Mouse (Mus musculus): ENCODE measurements around the gene Ier5l. TPM values are rescaled to one million over a fixed set of nuclear protein-coding genes. Genes with fewer than 3 reads are reported as not detected.

The Ier5l gene
- total and polyA plus RNA-seq, 3 experiments, result 0.06 TPM; not detected in 2

DNA sequence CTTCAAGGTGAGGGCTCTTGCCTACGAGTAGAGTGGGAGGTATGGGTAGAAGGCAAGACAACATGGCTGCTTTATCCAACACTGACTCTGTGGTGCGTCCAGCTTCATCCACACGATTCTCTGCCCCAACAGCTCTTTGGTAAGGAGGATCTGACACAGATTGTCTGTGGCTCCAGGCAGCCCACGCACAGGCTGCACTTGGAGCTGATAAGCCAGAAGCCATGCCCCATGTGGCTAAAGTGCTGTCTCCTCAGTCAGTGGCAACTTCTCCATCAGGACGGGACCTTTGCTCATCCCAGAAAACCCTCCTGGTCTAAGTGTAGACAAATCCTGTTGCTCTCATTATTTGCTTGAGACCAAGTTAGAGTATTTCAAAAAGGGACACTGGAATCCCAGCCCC is 19.4 kb downstream of the Ier5l start:
- peaks cover 0 to 9% of the 10 kb centered on the region in 2 experiments; a peak in 3 of 4 replicates for H3K4me1 ChIP-seq (ENCODE audit: control insufficient read depth in 1 of 2, insufficient read depth in 2 of 2, low read length in 2 of 2)
- no peaks in the 10 kb centered on the region for H3K27me3 ChIP-seq (ENCODE audit: control insufficient read depth in 1 of 2, insufficient read depth in 2 of 2, low read length in 2 of 2)
- H3K9ac ChIP-seq (ENCODE audit: control insufficient read depth, low read depth, low read length, poor library complexity, severe bottlenecking), result no peak overlapping the region
- peak; percentile 54 for DNase-seq (ENCODE audit: low read depth, low spot score)
- no peak overlapping the region for H3K4me3 ChIP-seq (ENCODE audit: control insufficient read depth in 1 of 2, insufficient read depth in 1 of 2, low read depth in 2 of 2, low read length in 2 of 2)
- H3K79me2 ChIP-seq (ENCODE audit: control insufficient read depth, insufficient read depth, low read length, poor library complexity), result no peaks in the 10 kb centered on the region
- H3K27ac ChIP-seq (ENCODE audit: control insufficient read depth, low read depth, low read length), result no peak overlapping the region
- H3K36me3 ChIP-seq (ENCODE audit: control insufficient read depth in 1 of 2, insufficient read depth in 2 of 2, low read length in 2 of 2), result peaks cover 0 to 5% of the 10 kb centered on the region in 2 experiments; a peak in 3 of 4 replicates
- H3K9me3 ChIP-seq (replicated peaks; ENCODE audit: insufficient read depth, low read length), result no peaks in the 10 kb centered on the region
- TF ChIP-seq HCFC1 (IDR thresholded peaks at IDR 0.05; ENCODE audit: low read depth, low read length) (no peak), UBTF (IDR thresholded peaks at IDR 0.05; ENCODE audit: borderline replicate concordance, insufficient read depth, low read depth, low read length) (no peak), RCOR1 (IDR thresholded peaks at IDR 0.05; ENCODE audit: low read depth, low read length) (peak; percentile 77; the same call in 1 of the 2 replicates), ZKSCAN1 (IDR thresholded peaks at IDR 0.05; ENCODE audit: low read depth, low read length) (no peak), CHD2 (IDR thresholded peaks at IDR 0.05; ENCODE audit: low read length) (no peak), MAX (IDR thresholded peaks at IDR 0.05; ENCODE audit: low read length) (no peak), JUND (IDR thresholded peaks at IDR 0.05; ENCODE audit: low read depth, low read length) (no peak), USF1 (IDR thresholded peaks at IDR 0.05; ENCODE audit: low read depth, low read length) (no peak), CTCF (IDR thresholded peaks at IDR 0.05 in 2 of 3, conservative IDR thresholded peaks at IDR 0.05 in 1 of 3; ENCODE audit: control insufficient read depth in 1 of 3, insufficient read depth in 1 of 3, low read depth in 2 of 3, low read length in 3 of 3, poor library complexity in 1 of 3, severe bottlenecking in 1 of 3) (no peak), GATA1 (IDR thresholded peaks at IDR 0.05; ENCODE audit: low read depth, low read length) (peak; percentile 46; the same call in 1 of the 2 replicates), MXI1 (IDR thresholded peaks at IDR 0.05; ENCODE audit: low read depth, low read length) (peak; percentile 33; the same call in 1 of the 2 replicates), TCF12 (IDR thresholded peaks at IDR 0.05; ENCODE audit: low read depth, low read length) (no peak), EP300 (IDR thresholded peaks at IDR 0.05; ENCODE audit: low read depth in 1 of 2, low read length in 2 of 2) (peak; percentile 7 to 27; a peak in 2 of 4 replicates), KAT2A (conservative IDR thresholded peaks at IDR 0.05; ENCODE audit: low read depth, low read length) (no peak), ZC3H11A (IDR thresholded peaks at IDR 0.05; ENCODE audit: low read depth, low read length) (no peak)

DNA sequence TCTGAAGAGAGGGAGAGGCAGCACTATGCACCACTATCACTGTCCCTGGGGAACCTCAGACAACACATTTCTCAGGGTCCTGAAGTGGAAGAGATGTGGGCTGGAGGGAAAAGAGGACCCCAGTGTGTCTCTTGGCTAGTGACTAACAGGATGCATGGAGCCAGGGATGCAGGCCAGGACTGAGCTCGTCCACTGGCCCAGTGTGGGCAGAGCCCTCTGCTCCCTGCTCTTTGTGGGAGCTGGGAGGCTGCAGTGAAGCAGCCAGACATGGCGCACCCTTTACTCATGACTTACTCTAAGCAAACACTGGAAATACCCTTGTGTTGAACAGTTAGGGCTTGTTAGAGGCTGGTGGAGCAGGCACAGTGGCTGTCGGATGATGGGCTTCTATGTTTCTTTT is 20.4 kb downstream of the Ier5l start:
- Histone ChIP-seq H3K9me3 (replicated peaks; ENCODE audit: insufficient read depth, low read length) (no peaks in the 10 kb centered on the region), H3K4me3 (ENCODE audit: control insufficient read depth in 1 of 2, insufficient read depth in 1 of 2, low read depth in 2 of 2, low read length in 2 of 2) (no peak overlapping the region), H3K27ac (ENCODE audit: control insufficient read depth, low read depth, low read length) (no peak overlapping the region), H3K79me2 (ENCODE audit: control insufficient read depth, insufficient read depth, low read length, poor library complexity) (no peaks in the 10 kb centered on the region), H3K9ac (ENCODE audit: control insufficient read depth, low read depth, low read length, poor library complexity, severe bottlenecking) (no peak overlapping the region), H3K27me3 (ENCODE audit: control insufficient read depth in 1 of 2, insufficient read depth in 2 of 2, low read length in 2 of 2) (no peaks in the 10 kb centered on the region), H3K4me1 (ENCODE audit: control insufficient read depth in 1 of 2, insufficient read depth in 2 of 2, low read length in 2 of 2) (peaks cover 0 to 9% of the 10 kb centered on the region in 2 experiments; a peak in 3 of 4 replicates), H3K36me3 (ENCODE audit: control insufficient read depth in 1 of 2, insufficient read depth in 2 of 2, low read length in 2 of 2) (peaks cover 0 to 5% of the 10 kb centered on the region in 2 experiments; a peak in 3 of 4 replicates)
- TF ChIP-seq ETS1 (IDR thresholded peaks at IDR 0.05; ENCODE audit: low read depth, low read length), result no peak
- TF ChIP-seq POLR2A (IDR thresholded peaks at IDR 0.05; ENCODE audit: control insufficient read depth in 1 of 2, insufficient read depth in 1 of 2, low read depth in 1 of 2, low read length in 2 of 2, poor library complexity in 1 of 2), result no peak
- no peak for TF ChIP-seq MXI1 (IDR thresholded peaks at IDR 0.05; ENCODE audit: low read depth, low read length)
- no peak for TF ChIP-seq POLR2AphosphoS5 (IDR thresholded peaks at IDR 0.05; ENCODE audit: borderline replicate concordance, low read depth, low read length)
- TF ChIP-seq TAL1 (IDR thresholded peaks at IDR 0.05; ENCODE audit: low read length), result no peak
- no peak for TF ChIP-seq JUND (IDR thresholded peaks at IDR 0.05; ENCODE audit: low read depth, low read length)
- TF ChIP-seq MYB (IDR thresholded peaks at IDR 0.05; ENCODE audit: low read depth, low read length), result no peak
- no peak for TF ChIP-seq BHLHE40 (IDR thresholded peaks at IDR 0.05; ENCODE audit: borderline replicate concordance, low read depth, low read length)
- TF ChIP-seq SMC3 (IDR thresholded peaks at IDR 0.05; ENCODE audit: low read depth, low read length), result no peak
- TF ChIP-seq USF1 (IDR thresholded peaks at IDR 0.05; ENCODE audit: low read depth, low read length), result no peak
- TF ChIP-seq NRF1 (IDR thresholded peaks at IDR 0.05; ENCODE audit: insufficient read depth, low read depth, low read length, poor library complexity, severe bottlenecking), result no peak
- TF ChIP-seq KAT2A (conservative IDR thresholded peaks at IDR 0.05; ENCODE audit: low read depth, low read length), result no peak
- TF ChIP-seq ELF1 (IDR thresholded peaks at IDR 0.05; ENCODE audit: low read depth, low read length), result no peak
- DNase-seq (ENCODE audit: low read depth, low spot score), result no peak
